Mouse (Mus musculus) limb, embryonic 15.5 days (tissue): ENCODE results near the gene Nup43. TPM values are rescaled to one million over a fixed set of nuclear protein-coding genes. Genes with fewer than 3 reads are reported as not detected.
A peak's percentile ranks its signal among the peaks of the same experiment; 100 is the strongest.

Source experiments
- ATAC-seq: fragments of 200-750 bp; cut with Nextera tagmentation; 2 replicates; pipeline ENCODE4 v1.8.0; 2017; ENCODE audit warnings: low read depth, moderate TSS enrichment; ENCODE audit not compliant: insufficient number of reproducible peaks, low FRiP score, low TSS enrichment
- H3K27ac ChIP-seq: fragments of 300-500 bp; sonication (generic); 2 replicates; pipeline ENCODE4 v1.5.1; 2015; ENCODE audit warnings: moderate library complexity, mild to moderate bottlenecking, inconsistent platforms
- H3K27me3 ChIP-seq: fragments of 300-500 bp; sonication (generic); 2 replicates; pipeline ENCODE4 v1.6.1; 2015; ENCODE audit warnings: inconsistent platforms
- H3K36me3 ChIP-seq: fragments of 300-500 bp; sonication (generic); 2 replicates; pipeline ENCODE4 v1.6.1; 2015; ENCODE audit warnings: inconsistent platforms
- H3K4me1 ChIP-seq: fragments of 300-500 bp; sonication (generic); 2 replicates; pipeline ENCODE4 v1.6.1; 2015; ENCODE audit warnings: inconsistent platforms
- H3K4me2 ChIP-seq: fragments of 300-500 bp; sonication (generic); 2 replicates; pipeline ENCODE4 v1.6.1; 2015; ENCODE audit warnings: mild to moderate bottlenecking, inconsistent platforms
- H3K4me3 ChIP-seq: fragments of 300-500 bp; sonication (generic); 2 replicates; pipeline ENCODE4 v1.5.1; 2015; ENCODE audit warnings: mild to moderate bottlenecking, inconsistent platforms
- H3K9ac ChIP-seq: fragments of 300-500 bp; sonication (generic); 2 replicates; pipeline ENCODE4 v1.6.1; 2015; ENCODE audit warnings: inconsistent platforms
- H3K9me3 ChIP-seq: fragments of 300-500 bp; sonication (generic); 2 replicates; pipeline ENCODE4 v1.6.1; 2016; ENCODE audit warnings: inconsistent platforms
- WGBS: fragments of 180-500 bp; shearing (Covaris S2); methylation state at CpG from one replicate; pipeline ENCODE4 v1.1.7; 2015; 5-methylcytosine and 5-hydroxymethylcytosine counted together
- polyA plus RNA-seq: library from polyadenylated mRNA; unstranded; fragments of >200 nt; fragmentation: Nextera tagmentation; extraction: Ambion mirVana; gene quantifications from 2 replicates; pipeline ENCODE4 v1.2.1, GENCODE M21; 2015

Gene Nup43
- polyA plus RNA-seq, 1 experiment from 2014 or later: 39.3 TPM

DNA sequence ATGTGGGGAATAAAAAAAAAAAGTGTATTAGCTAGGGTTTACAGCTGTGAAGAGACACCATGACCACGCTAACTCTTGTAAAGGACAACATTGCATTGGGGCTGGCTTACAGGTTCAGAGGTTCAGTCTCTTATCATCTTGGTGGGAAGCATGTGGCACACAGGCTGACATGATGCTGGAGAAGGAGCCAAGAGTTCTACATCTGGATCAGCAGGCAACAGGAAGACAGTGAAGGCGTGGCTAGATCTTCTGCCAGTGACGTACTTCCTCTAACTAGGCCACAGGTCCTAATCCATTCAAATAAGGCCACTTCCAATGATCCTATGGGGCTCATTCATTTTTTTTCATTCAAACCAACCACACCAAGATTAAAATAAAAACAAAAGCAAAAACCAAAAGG is 32.8 kb downstream of the Nup43 start:
- no peak overlapping the region for H3K9ac ChIP-seq
- H3K4me3 ChIP-seq: no peak overlapping the region
- no peak overlapping the region for H3K27ac ChIP-seq
- H3K9me3 ChIP-seq: no peaks in the 10 kb centered on the region
- H3K27me3 ChIP-seq: no peaks in the 10 kb centered on the region
- no peaks in the 10 kb centered on the region for H3K4me1 ChIP-seq
- 74% methylated on average over 3 of the region's 3 CpGs for WGBS
- H3K4me2 ChIP-seq: no peak overlapping the region
- H3K36me3 ChIP-seq: peaks cover 83% of the 10 kb centered on the region
- no peak for ATAC-seq

DNA sequence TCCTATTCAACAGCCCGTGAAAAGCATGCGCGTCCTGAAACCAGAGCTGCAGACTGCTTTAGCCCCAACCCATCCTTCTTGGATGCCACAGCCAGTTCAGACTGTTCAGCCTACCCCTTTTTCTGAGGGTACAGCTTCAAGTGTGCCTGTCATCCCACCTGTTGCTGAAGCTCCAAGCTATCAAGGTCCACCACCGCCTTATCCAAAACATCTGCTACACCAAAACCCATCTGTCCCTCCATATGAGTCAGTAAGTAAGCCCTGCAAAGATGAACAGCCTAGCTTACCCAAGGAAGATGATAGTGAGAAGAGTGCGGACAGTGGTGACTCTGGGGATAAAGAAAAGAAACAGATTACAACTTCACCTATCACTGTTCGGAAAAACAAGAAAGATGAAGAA is 35.3 kb downstream of the Nup43 start:
- H3K4me1 ChIP-seq: no peaks in the 10 kb centered on the region
- H3K27ac ChIP-seq: no peak overlapping the region
- H3K36me3 ChIP-seq: peaks cover 84% of the 10 kb centered on the region
- no peak overlapping the region for H3K4me3 ChIP-seq
- ATAC-seq: no peak
- H3K27me3 ChIP-seq: no peaks in the 10 kb centered on the region
- H3K4me2 ChIP-seq: no peak overlapping the region
- 95% methylated on average over 6 of the region's 6 CpGs for WGBS
- H3K9me3 ChIP-seq: no peaks in the 10 kb centered on the region
- no peak overlapping the region for H3K9ac ChIP-seq

DNA sequence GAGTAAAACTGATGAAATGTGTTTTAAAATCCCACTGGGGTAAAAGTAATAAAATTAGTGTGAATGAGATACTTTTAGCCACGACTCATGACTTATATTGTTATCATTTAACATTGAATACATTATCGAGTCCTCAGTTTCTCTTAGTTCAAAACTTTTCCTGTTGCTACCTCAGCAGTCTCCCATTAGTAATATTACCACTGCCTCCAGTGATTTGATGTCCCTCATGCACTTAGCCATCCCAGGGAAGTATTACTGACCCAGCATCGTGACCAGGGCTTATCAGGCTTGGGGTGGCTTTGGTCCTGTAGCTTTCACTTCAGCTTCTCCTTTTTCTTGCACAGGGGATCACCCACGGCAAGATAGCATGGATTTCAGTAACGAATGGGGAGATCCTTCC is 42.8 kb downstream of the Nup43 start:
- WGBS: 91% methylated on average over 5 of the region's 5 CpGs
- H3K27me3 ChIP-seq: no peaks in the 10 kb centered on the region
- H3K27ac ChIP-seq: no peak overlapping the region
- no peaks in the 10 kb centered on the region for H3K9me3 ChIP-seq
- no peak for ATAC-seq
- no peak overlapping the region for H3K4me2 ChIP-seq
- no peaks in the 10 kb centered on the region for H3K4me1 ChIP-seq
- H3K36me3 ChIP-seq: peaks cover 70% of the 10 kb centered on the region
- H3K9ac ChIP-seq: no peak overlapping the region
- no peak overlapping the region for H3K4me3 ChIP-seq

DNA sequence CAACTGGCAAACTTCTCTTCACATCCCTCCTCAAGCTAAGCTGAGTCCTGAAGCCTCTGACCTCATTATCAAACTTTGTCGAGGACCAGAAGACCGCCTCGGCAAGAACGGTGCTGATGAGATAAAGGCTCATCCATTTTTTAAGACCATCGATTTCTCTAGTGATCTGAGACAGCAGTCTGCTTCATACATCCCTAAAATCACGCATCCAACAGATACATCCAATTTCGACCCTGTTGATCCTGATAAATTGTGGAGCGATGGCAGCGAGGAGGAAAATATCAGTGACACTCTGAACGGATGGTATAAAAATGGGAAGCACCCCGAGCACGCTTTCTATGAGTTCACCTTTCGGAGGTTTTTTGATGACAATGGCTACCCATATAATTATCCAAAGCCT is 45.2 kb downstream of the Nup43 start:
- peaks cover 59% of the 10 kb centered on the region for H3K36me3 ChIP-seq
- WGBS: 95% methylated on average over 13 of the region's 13 CpGs

DNA sequence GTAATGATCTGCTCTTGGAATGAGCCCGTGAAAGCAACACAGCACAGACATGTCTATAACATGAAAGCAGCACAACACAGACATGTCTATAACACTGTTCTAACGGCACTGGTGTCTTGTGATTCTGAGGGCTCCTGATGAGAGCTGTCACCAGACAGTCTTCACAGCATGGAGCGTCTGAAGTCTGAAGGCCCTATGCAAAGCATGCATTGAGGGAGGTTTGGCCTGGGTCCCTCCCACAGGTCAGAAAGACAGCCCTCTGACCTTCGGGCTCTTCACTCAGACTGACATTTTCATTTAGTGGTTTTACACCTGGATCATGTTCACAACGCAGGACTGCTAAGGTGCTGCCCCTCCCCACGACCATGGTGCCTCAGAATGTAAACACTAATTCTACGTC is 47.8 kb downstream of the Nup43 start:
- no peak for ATAC-seq
- WGBS: 68% methylated on average over 7 of the region's 7 CpGs
- H3K27me3 ChIP-seq: no peaks in the 10 kb centered on the region

More for the DNA sequence above, 45.2 kb downstream of the Nup43 start:
- ATAC-seq: no peak
- no peak overlapping the region for H3K9ac ChIP-seq
- no peak overlapping the region for H3K4me3 ChIP-seq
- H3K27me3 ChIP-seq: no peaks in the 10 kb centered on the region
- H3K27ac ChIP-seq: no peak overlapping the region
- no peaks in the 10 kb centered on the region for H3K4me1 ChIP-seq
- no peak overlapping the region for H3K4me2 ChIP-seq
- no peaks in the 10 kb centered on the region for H3K9me3 ChIP-seq

DNA sequence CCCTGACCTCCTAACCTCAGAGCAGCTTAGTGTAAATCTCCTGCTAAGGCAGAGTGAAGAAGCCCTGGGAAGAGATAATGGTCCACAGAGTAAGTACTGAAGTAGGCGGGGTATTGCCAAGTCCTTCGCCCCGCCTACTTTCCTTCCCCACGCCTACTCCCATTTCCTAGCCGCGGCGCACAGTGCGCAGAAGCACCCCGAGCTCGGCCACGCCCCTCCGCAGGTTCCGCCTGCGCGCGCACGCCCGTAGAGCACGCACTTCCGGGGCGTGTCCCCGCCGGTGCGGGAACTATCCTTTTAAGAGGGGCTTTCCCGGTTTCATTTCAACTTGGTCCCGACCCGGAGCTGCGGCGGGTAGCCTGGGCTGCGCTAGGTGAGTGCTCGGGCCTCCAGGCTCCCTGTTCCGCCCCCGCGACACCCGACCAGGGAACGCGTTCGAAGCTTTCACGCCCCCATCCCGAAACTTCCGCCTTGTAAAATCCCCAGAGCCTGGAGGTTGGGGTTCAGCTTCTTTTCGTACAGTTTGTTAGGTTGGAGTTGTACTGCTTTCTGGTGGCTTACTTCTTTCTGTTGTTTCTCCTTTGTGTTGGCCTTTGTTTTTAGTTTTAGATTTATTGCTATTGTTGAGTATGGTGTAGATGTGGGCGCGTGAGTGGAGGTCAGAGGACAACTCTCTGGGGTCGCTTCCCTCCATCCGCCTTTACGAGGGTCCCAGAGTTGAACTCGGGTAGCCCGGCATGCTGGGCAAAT is 58.6 kb downstream of the Nup43 start, which contains the start of gene Katna1:
Katna1 (plus strand) TSS at position 250 of the 750 bp plus-strand sequence.
- Histone ChIP-seq H3K9me3 (no peaks in the 10 kb centered on the region), H3K4me1 (peaks cover 8% of the 10 kb centered on the region), H3K4me3 (peak within 1 kb of the TSS; percentile 84), H3K36me3 (no peaks in the 10 kb centered on the region), H3K4me2 (peak within 1 kb of the TSS; percentile 72), H3K27me3 (no peaks in the 10 kb centered on the region), H3K27ac (peak within 1 kb of the TSS; percentile 87), H3K9ac (peak within 1 kb of the TSS; percentile 58)
- ATAC-seq: peak; percentile 94
- under 1% methylated on average over 48 of the region's 49 CpGs for WGBS

More for the DNA sequence above, 47.8 kb downstream of the Nup43 start:
- Histone ChIP-seq H3K9me3 (no peaks in the 10 kb centered on the region), H3K36me3 (peaks cover 41% of the 10 kb centered on the region), H3K27ac (no peak overlapping the region), H3K4me2 (no peak overlapping the region), H3K4me3 (no peak overlapping the region), H3K4me1 (no peaks in the 10 kb centered on the region), H3K9ac (no peak overlapping the region)

DNA sequence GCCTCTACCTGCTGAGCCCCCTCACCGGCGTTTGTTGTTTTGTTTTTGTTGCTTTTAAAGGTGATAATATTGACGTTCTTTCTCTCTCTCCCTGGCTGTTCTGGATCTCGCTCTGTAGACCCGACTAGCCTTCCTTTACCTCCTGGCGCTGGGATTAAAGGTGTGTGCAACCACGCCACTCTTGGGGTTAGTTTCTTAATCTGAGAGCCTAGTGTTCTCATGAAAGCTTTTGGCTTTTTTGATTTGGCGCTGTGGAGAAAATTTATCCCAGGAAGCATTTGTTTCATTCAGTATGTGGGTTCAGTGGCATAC is 59.2 kb downstream of the Nup43 start:
- no peak for ATAC-seq

DNA sequence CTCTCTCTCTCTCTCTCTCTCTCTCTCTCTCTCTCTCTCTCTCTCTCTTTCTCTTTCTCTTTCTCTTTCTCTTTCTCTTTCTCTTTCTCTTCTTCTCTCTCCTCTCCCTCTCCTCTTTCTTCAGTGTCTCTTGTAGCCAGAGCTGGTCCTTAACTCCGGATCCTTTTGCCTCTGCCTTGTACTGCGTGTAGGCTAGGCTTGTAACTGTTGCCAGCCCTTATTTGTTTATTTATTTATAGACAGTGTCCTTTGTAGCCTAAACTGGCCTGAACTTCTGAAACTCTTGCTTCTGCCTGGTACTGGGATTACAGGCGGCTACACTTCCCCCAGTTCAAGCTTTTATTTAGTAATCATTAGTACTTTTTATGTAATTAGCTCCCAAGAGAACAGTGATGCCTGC is 59.7 kb downstream of the Nup43 start:
- Histone ChIP-seq H3K4me1 (peaks cover 8% of the 10 kb centered on the region), H3K4me2 (peak overlapping the region; percentile 72), H3K27ac (no peak overlapping the region), H3K36me3 (no peaks in the 10 kb centered on the region), H3K27me3 (no peaks in the 10 kb centered on the region), H3K4me3 (peak overlapping the region; percentile 84), H3K9me3 (no peaks in the 10 kb centered on the region), H3K9ac (no peak overlapping the region)
- 3% methylated on average over 3 of the region's 3 CpGs for WGBS
- ATAC-seq: no peak

More for the DNA sequence above, 59.2 kb downstream of the Nup43 start:
- no peaks in the 10 kb centered on the region for H3K27me3 ChIP-seq
- H3K4me3 ChIP-seq: peak overlapping the region; percentile 84
- no peaks in the 10 kb centered on the region for H3K36me3 ChIP-seq
- peak overlapping the region; percentile 58 for H3K9ac ChIP-seq
- H3K9me3 ChIP-seq: no peaks in the 10 kb centered on the region
- H3K4me1 ChIP-seq: peaks cover 8% of the 10 kb centered on the region
- 0% methylated on average over 8 of the region's 8 CpGs for WGBS
- H3K27ac ChIP-seq: peak overlapping the region; percentile 87; the same call in 1 of the 2 replicates
- H3K4me2 ChIP-seq: peak overlapping the region; percentile 72

Other genes starting within 250 kb of the Nup43 start
- gene Ulbp1, start 193.9 kb upstream of the Nup43 start, polyA plus RNA-seq: 2.1 and 2.6 TPM in 2 replicates
- gene Lrp11, start 77.7 kb upstream of the Nup43 start, polyA plus RNA-seq: 0.88 and 1.5 TPM in 2 replicates
- gene Pcmt1, start 13.6 kb downstream of the Nup43 start, polyA plus RNA-seq: 126 and 133 TPM in 2 replicates
- gene Lats1, start 13.7 kb downstream of the Nup43 start, polyA plus RNA-seq: 6.4 and 8.2 TPM in 2 replicates
- gene Katna1, start 58.5 kb downstream of the Nup43 start, polyA plus RNA-seq: 54.1 and 58.2 TPM in 2 replicates
- 92.0 and 99.6 TPM in 2 replicates for gene Ginm1, start 125.3 kb downstream of the Nup43 start, polyA plus RNA-seq
- 38.1 and 38.9 TPM in 2 replicates for gene Ppil4, start 125.4 kb downstream of the Nup43 start, polyA plus RNA-seq
- gene Zc3h12d, start 165.0 kb downstream of the Nup43 start, polyA plus RNA-seq: 0.12 and 0.37 TPM in 2 replicates